Mouse (Mus musculus): Measurements from ENCODE around the gene Gm11634.
"Not testable (repeated sequence)": the region's sequence is repeated elsewhere in the genome, so short reads cannot be mapped to it uniquely, and the experiment has no call there.

DNA sequence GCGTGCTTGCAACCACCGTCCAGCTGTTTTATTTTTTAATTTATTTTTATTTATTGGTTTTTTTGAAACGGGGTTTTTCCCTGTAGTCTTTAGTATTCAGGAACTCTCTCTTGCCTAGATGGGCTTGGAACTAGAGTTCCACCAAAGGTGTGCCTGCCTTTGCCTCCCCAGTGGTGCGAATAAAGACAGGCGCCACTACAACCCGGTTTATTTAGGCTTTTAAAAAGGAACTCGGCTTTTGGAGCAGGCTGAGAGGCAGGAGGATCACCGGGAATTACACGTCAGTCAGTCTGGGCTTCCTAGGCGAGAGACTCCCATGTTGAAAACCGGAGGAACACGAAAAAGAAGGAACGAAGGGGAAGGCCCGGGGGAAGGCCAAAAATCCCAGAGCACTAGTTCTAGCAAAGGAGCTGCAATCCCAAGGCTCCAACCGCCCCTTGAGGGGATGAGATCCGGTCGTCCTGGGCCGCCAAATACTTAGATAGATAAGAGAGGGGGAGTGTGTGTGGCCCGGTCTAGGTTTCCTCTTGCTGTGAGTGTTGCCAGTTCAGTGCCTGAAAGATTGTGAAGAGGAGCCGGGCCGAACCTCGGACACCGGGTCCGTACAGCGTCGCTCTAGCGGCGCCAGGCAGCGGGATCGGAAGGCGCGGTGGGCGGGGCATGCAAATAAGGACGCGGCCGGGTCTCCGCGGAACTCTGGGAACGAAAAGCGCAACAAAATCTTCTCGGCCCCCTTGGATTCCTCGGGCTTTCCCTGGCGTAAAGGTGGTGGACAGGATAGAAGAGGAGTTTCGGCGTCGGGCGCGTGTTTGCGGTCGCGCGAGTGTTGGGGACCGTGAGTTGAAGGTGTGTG lies 42.0 kb upstream of the Gm11634 start:
- not testable (repeated sequence) for TF ChIP-seq CTCF (IDR thresholded peaks at IDR 0.05; ENCODE audit: borderline replicate concordance, extremely low read depth, insufficient read depth, insufficient read length); POLR2A (IDR thresholded peaks at IDR 0.05; ENCODE audit: borderline replicate concordance, extremely low read depth, insufficient read depth, insufficient read length, poor library complexity, severe bottlenecking)
